Mouse (Mus musculus): ENCODE results near the gene Snx8.

The Snx8 gene

GRCm38 (mm10) chr5:140388588-140389576, at the start of gene Snx8:
Gene Snx8 (minus strand): TSS chr5:140389262.
- DNase-seq (ENCODE audit: low read depth, low spot score), result peak; percentile 94

- no peak for DNase-seq (ENCODE audit: low read depth, low spot score)
Observed at GRCm38 (mm10) chr5:140425016-140425783, 36.1 kb upstream of the Snx8 start.

GRCm38 (mm10) chr5:140420616-140421015, 31.6 kb upstream of the Snx8 start:
- peak; percentile 36 for DNase-seq (ENCODE audit: low read depth, low spot score)

GRCm38 (mm10) chr5:140419442-140420080, 30.5 kb upstream of the Snx8 start:
- peak; percentile 42 for DNase-seq (ENCODE audit: low read depth, low spot score)

- peak; percentile 93 for DNase-seq (ENCODE audit: low read depth, low spot score)
Observed at GRCm38 (mm10) chr5:140418489-140419441, 29.7 kb upstream of the Snx8 start, which contains the start of gene Eif3b. Gene Eif3b (plus strand): TSS chr5:140419328.

- no peak for DNase-seq (ENCODE audit: low read depth, low spot score)
Observed at GRCm38 (mm10) chr5:140418106-140418488, 29.0 kb upstream of the Snx8 start.

- DNase-seq (ENCODE audit: low read depth, low spot score), result no peak
Observed at GRCm38 (mm10) chr5:140414647-140415046, 25.6 kb upstream of the Snx8 start.

GRCm38 (mm10) chr5:140411339-140411738, 22.3 kb upstream of the Snx8 start:
- peak; percentile 47 for DNase-seq (ENCODE audit: low read depth, low spot score)

GRCm38 (mm10) chr5:140408801-140409200, 19.7 kb upstream of the Snx8 start:
- no peak for DNase-seq (ENCODE audit: low read depth, low spot score)

GRCm38 (mm10) chr5:140406666-140407065, 17.6 kb upstream of the Snx8 start:
- DNase-seq (ENCODE audit: low read depth, low spot score), result no peak

- no peak for DNase-seq (ENCODE audit: low read depth, low spot score)
Observed at GRCm38 (mm10) chr5:140405126-140405525, 16.1 kb upstream of the Snx8 start.

GRCm38 (mm10) chr5:140402640-140403270, 13.7 kb upstream of the Snx8 start:
- no peak for DNase-seq (ENCODE audit: low read depth, low spot score)

- DNase-seq (ENCODE audit: low read depth, low spot score), result no peak
Observed at GRCm38 (mm10) chr5:140396166-140396940, 7.3 kb upstream of the Snx8 start.

GRCm38 (mm10) chr5:140392701-140393100, 3.6 kb upstream of the Snx8 start:
- no peak for DNase-seq (ENCODE audit: low read depth, low spot score)

- no peak for DNase-seq (ENCODE audit: low read depth, low spot score)
Observed at GRCm38 (mm10) chr5:140391981-140392380, 2.9 kb upstream of the Snx8 start.

GRCm38 (mm10) chr5:140391435-140391834, 2.4 kb upstream of the Snx8 start:
- no peak for DNase-seq (ENCODE audit: low read depth, low spot score)

- peak; percentile 9 for DNase-seq (ENCODE audit: low read depth, low spot score)
Observed at GRCm38 (mm10) chr5:140389647-140390046, 585 bp upstream of the Snx8 start.

- no peak for DNase-seq (ENCODE audit: low read depth, low spot score)
Observed at GRCm38 (mm10) chr5:140387816-140388510, 1.1 kb downstream of the Snx8 start.

GRCm38 (mm10) chr5:140387236-140387635, 1.8 kb downstream of the Snx8 start:
- no peak for DNase-seq (ENCODE audit: low read depth, low spot score)
